Mouse (Mus musculus): ENCODE data around the gene Oxt. TPM values are rescaled to one million over a fixed set of nuclear protein-coding genes. Genes with fewer than 3 reads are reported as not detected.

Oxt gene
- polyA plus RNA-seq, 1 experiment = 0.67 TPM

DNA sequence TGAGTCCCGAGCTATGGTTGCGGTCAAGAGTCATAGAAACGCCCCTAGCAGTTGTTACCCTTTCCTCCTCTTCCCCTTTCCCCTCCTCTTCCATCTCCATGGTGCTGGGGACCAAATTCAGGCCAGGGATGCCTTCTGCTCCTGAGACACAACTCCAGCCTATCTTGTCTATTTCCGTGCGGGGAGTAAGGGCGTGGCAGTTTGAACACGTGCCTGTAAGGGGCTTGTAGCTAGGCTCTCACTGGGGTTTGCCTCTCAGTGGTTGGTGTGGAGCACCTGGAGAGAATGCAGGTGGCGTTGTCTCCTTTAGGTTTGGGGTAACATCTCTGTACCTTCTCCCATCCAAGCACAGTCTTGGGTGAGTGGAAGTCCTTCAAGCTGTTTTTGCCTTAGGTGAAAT, 3.8 kb downstream of the Oxt start:
- Histone ChIP-seq H3K27ac (ENCODE audit: insufficient read depth, low read length) (no peak overlapping the region), H3K4me3 (replicated peaks; ENCODE audit: insufficient read depth, low read depth, low read length) (no peak overlapping the region), H3K27me3 (ENCODE audit: control insufficient read depth, insufficient read depth, low read length) (no peaks in the 10 kb centered on the region; the same call in 1 of the 2 replicates), H3K4me1 (ENCODE audit: control insufficient read depth, insufficient read depth, low read length) (peaks cover 13% of the 10 kb centered on the region; the same call in 1 of the 2 replicates)
- TF ChIP-seq POLR2A (IDR thresholded peaks at IDR 0.05; ENCODE audit: borderline replicate concordance, insufficient read depth, low read length) (no peak), CTCF (IDR thresholded peaks at IDR 0.05; ENCODE audit: borderline replicate concordance, insufficient read depth, low read depth, low read length) (no peak)
- 14% methylated on average over 8 of the region's 8 CpGs for WGBS
- DNase-seq = no peak

GRCm38 (mm10) chr2:130581201-130581600, 5.2 kb downstream of the Oxt start:
- Histone ChIP-seq H3K27ac (ENCODE audit: insufficient read depth, low read length) (no peak overlapping the region), H3K4me3 (replicated peaks; ENCODE audit: insufficient read depth, low read depth, low read length) (no peak overlapping the region), H3K4me1 (ENCODE audit: control insufficient read depth, insufficient read depth, low read length) (peaks cover 11% of the 10 kb centered on the region; the same call in 1 of the 2 replicates), H3K27me3 (ENCODE audit: control insufficient read depth, insufficient read depth, low read length) (no peaks in the 10 kb centered on the region; the same call in 1 of the 2 replicates)
- 6% methylated on average over 16 of the region's 16 CpGs for WGBS
- no peak for TF ChIP-seq CTCF (IDR thresholded peaks at IDR 0.05; ENCODE audit: borderline replicate concordance, insufficient read depth, low read depth, low read length)
- DNase-seq = no peak

DNA sequence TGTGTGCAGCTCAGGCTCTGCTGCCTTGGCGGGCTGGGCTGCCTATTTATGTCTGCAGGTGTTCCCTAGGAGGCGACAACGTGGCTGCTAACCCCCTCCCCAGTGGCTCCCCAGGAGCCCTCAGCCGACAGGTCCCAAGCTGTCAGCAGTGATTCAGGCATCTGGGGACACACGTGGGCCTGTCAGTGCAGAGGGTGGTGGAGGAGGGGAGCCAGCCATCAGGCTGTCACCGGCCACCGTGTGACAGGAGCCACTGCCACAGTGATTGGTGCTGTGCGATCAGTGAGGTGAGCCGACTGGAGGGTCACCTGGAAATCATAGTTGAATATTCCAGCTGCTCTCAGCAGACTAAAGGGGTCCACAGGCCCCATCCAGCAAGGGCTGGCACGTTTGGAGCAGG, 6.6 kb downstream of the Oxt start, which contains the start of gene Avp:
TSS of gene Avp (minus strand) at position 3 of the 400 bp plus-strand sequence.
- Histone ChIP-seq H3K4me3 (replicated peaks; ENCODE audit: insufficient read depth, low read depth, low read length) (no peak within 1 kb of the TSS), H3K4me1 (ENCODE audit: control insufficient read depth, insufficient read depth, low read length) (peaks cover 6% of the 10 kb centered on the region; the same call in 1 of the 2 replicates), H3K27me3 (ENCODE audit: control insufficient read depth, insufficient read depth, low read length) (no peaks in the 10 kb centered on the region; the same call in 1 of the 2 replicates), H3K27ac (ENCODE audit: insufficient read depth, low read length) (no peak within 1 kb of the TSS)
- DNase-seq = no peak
- TF ChIP-seq CTCF (IDR thresholded peaks at IDR 0.05; ENCODE audit: borderline replicate concordance, insufficient read depth, low read depth, low read length) (no peak), POLR2A (IDR thresholded peaks at IDR 0.05; ENCODE audit: borderline replicate concordance, insufficient read depth, low read length) (no peak)
- WGBS = 37% methylated on average over 10 of the region's 10 CpGs

GRCm38 (mm10) chr2:130583902-130584560, 8.1 kb downstream of the Oxt start:
- no peak for DNase-seq
- 49% methylated on average over 10 of the region's 10 CpGs for WGBS
- Histone ChIP-seq H3K27ac (ENCODE audit: insufficient read depth, low read length) (no peak overlapping the region), H3K27me3 (ENCODE audit: control insufficient read depth, insufficient read depth, low read length) (no peaks in the 10 kb centered on the region; the same call in 1 of the 2 replicates), H3K4me3 (replicated peaks; ENCODE audit: insufficient read depth, low read depth, low read length) (no peak overlapping the region), H3K4me1 (ENCODE audit: control insufficient read depth, insufficient read depth, low read length) (peaks cover 4% of the 10 kb centered on the region; the same call in 1 of the 2 replicates)
- TF ChIP-seq POLR2A (IDR thresholded peaks at IDR 0.05; ENCODE audit: borderline replicate concordance, insufficient read depth, low read length) = no peak
- TF ChIP-seq CTCF (IDR thresholded peaks at IDR 0.05; ENCODE audit: borderline replicate concordance, insufficient read depth, low read depth, low read length) = no peak

DNA sequence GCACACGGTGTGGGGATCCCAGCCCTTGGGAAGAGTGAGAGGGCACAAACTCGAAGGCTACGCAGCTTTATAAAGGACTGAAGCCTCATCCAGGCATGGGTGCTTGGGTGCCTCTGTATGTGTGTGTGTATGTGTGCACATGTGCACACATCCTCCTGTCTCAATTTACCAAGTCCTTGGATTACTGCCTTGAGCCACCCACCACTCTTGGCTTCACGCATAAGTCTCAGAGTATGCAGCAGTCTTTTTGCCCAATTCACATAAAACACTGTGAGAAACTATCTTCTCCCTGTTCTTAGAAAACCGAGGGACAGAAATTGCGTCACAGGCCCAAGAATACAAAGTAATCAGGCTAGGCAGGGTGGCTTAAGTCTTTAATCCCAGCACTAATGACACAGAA, 10.0 kb downstream of the Oxt start:
- Histone ChIP-seq H3K27me3 (ENCODE audit: control insufficient read depth, insufficient read depth, low read length) (no peaks in the 10 kb centered on the region), H3K4me1 (ENCODE audit: control insufficient read depth, insufficient read depth, low read length) (peaks cover 3% of the 10 kb centered on the region; the same call in 1 of the 2 replicates), H3K27ac (ENCODE audit: insufficient read depth, low read length) (no peak overlapping the region), H3K4me3 (replicated peaks; ENCODE audit: insufficient read depth, low read depth, low read length) (no peak overlapping the region)
- no peak for DNase-seq
- TF ChIP-seq POLR2A (IDR thresholded peaks at IDR 0.05; ENCODE audit: borderline replicate concordance, insufficient read depth, low read length) (no peak), CTCF (IDR thresholded peaks at IDR 0.05; ENCODE audit: borderline replicate concordance, insufficient read depth, low read depth, low read length) (no peak)
- WGBS = 87% methylated on average over 6 of the region's 6 CpGs

DNA sequence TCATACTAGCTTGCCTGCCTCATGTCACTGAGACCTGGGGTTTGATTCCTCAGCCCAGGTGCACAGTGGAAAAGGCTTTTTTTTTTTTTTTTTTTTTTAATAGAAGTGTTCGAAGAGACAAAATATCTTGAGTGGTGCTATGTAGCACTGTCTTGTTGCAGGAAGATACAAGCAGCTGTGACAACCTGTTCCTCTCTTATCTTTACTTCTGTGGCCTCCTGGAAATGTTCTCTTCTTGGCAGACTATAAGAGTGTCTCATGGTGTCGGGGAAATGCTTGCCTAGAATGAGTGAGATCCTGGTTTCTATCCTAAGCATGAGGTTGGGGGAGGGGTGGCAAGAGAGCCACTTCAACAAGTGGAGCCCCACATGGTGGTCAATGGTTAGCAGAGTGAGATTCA, 12.4 kb downstream of the Oxt start:
- WGBS = 76% methylated on average over 2 of the region's 2 CpGs
- no peak overlapping the region for H3K27ac ChIP-seq (ENCODE audit: insufficient read depth, low read length)

GRCm38 (mm10) chr2:130589157-130589556, 13.2 kb downstream of the Oxt start:
- no peak for DNase-seq
- H3K4me3 ChIP-seq (replicated peaks; ENCODE audit: insufficient read depth, low read depth, low read length) = no peak overlapping the region
- TF ChIP-seq POLR2A (IDR thresholded peaks at IDR 0.05; ENCODE audit: borderline replicate concordance, insufficient read depth, low read length) (no peak), CTCF (IDR thresholded peaks at IDR 0.05; ENCODE audit: borderline replicate concordance, insufficient read depth, low read depth, low read length) (no peak)
- no peaks in the 10 kb centered on the region for H3K4me1 ChIP-seq (ENCODE audit: control insufficient read depth, insufficient read depth, low read length)
- no peaks in the 10 kb centered on the region for H3K27me3 ChIP-seq (ENCODE audit: control insufficient read depth, insufficient read depth, low read length)
- H3K27ac ChIP-seq (ENCODE audit: insufficient read depth, low read length) = no peak overlapping the region
- 27% methylated on average over 4 of the region's 4 CpGs for WGBS

More for the DNA sequence above, 12.4 kb downstream of the Oxt start:
- Histone ChIP-seq H3K4me3 (replicated peaks; ENCODE audit: insufficient read depth, low read depth, low read length) (no peak overlapping the region), H3K4me1 (ENCODE audit: control insufficient read depth, insufficient read depth, low read length) (no peaks in the 10 kb centered on the region), H3K27me3 (ENCODE audit: control insufficient read depth, insufficient read depth, low read length) (no peaks in the 10 kb centered on the region)
- TF ChIP-seq POLR2A (IDR thresholded peaks at IDR 0.05; ENCODE audit: borderline replicate concordance, insufficient read depth, low read length) = no peak
- TF ChIP-seq CTCF (IDR thresholded peaks at IDR 0.05; ENCODE audit: borderline replicate concordance, insufficient read depth, low read depth, low read length) = no peak
- DNase-seq = no peak

- TF ChIP-seq CTCF (IDR thresholded peaks at IDR 0.05; ENCODE audit: borderline replicate concordance, insufficient read depth, low read depth, low read length) (no peak), POLR2A (IDR thresholded peaks at IDR 0.05; ENCODE audit: borderline replicate concordance, insufficient read depth, low read length) (no peak)
- H3K27me3 ChIP-seq (ENCODE audit: control insufficient read depth, insufficient read depth, low read length) = no peaks in the 10 kb centered on the region
- H3K27ac ChIP-seq (ENCODE audit: insufficient read depth, low read length) = no peak overlapping the region
- H3K4me3 ChIP-seq (replicated peaks; ENCODE audit: insufficient read depth, low read depth, low read length) = no peak overlapping the region
- whole genome bisulfite sequencing = 96% methylated on average over 2 of the region's 2 CpGs
- H3K4me1 ChIP-seq (ENCODE audit: control insufficient read depth, insufficient read depth, low read length) = no peaks in the 10 kb centered on the region
- DNase-seq = no peak
Measured at GRCm38 (mm10) chr2:130589761-130590160, 13.8 kb downstream of the Oxt start.
